Mouse (Mus musculus): ENCODE measurements at regions not wholly inside any gene's neighbourhood (a gene's known extent, or its start where the extent isn't known, plus 50 kb on each side); places are given as distances from the start of the nearest gene placed in this dataset.

DNA sequence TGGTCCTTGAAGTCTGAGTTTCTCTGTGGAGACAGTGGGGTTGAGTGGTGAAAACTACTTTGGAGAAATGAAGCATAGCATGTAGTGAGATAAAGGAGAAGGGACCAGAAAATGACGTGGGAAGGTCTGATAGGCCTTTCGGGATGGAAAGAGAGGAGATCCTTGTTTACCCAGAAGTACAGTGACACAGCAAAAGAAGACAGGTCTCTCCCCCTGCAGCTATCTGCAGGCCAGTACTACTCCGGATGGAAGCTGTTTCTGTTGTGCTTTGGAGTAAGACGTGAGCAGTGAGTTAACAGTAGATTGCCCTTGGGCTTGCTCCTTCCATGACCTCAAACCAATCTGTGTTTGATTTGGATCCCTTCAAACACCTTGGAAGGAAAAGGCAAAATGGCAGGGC is 1277.5 kb downstream of the Gsdmc2 start:
- no peak for DNase-seq

DNA sequence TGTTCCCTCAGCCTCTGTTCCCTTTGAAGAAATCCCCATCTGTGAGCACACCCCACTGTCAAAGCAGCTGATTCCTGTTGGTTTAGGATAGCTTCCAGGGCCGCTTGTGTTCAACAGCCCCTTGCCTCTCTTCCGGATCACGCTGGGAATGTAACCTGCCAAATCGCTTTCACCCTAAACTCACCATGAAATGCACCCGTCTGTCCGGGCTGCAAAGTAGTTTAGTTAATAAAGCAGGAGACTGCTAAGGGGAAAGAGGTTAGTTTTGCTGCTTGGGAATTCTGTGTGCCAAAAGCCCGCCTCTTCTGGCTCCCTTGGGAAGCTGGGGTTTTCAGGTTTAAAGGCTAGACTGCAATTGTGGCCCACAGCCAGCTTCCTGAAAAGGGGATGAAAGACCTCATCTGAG is 1278.9 kb downstream of the Gsdmc2 start:
- no peak for DNase-seq

DNA sequence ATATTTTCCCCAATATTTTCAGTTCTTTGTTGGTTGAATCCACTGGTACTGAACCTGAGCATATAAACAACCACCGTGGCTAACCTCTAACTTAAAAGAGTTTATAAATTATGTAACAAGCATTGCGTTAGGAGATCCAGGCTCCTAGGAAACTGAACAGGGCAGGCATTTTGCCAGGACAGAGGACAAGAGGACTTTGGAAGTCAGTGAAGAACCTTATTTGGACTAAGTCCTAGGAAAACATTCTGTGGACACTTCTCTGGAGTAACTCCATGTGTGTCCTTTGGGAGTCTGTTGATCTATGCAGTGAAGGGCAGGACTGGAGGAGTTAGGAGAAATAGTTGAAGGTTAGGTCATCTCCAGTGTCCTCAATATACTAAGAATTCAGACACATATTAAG is 1311.7 kb downstream of the Gsdmc2 start:
- DNase-seq = no peak

DNA sequence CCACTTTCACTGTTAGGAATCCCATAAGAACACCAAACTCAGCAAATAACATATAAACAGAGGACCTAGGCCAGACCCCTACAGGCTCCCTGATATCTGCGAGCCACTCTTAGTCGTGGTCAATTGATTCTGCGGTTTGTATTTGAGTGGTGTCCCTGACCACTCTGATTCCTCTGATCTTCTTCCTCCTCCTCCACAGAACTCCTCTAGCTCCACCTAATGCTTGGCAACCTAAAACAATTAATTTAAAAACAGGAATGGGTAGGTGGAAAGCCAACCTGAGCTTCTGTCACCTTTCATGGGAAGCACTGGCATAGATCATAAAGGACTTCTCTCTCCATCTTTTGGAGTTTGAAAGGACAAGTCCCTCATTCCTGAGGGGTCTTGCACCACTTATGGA is 1316.0 kb downstream of the Gsdmc2 start:
- no peak for DNase-seq

DNA sequence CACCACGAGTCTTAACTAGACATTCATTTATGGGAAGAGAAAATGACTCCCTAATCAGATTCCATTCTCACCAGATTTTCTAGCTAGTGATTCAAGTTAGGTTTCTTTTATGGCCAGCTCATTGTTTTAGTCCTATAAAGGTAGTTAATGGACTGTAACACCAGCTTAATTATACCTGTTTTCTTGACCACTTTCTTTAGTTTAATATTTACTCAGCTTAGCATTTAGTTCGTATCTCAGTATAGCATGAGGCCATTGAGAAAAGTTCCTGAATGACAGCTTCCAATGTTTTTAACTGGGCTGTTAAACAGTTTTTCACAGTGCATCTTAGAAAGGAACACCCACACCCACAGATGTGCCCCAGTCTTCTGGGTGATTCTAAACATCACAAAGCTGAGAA is 1320.3 kb downstream of the Gsdmc2 start:
- DNase-seq = no peak

DNA sequence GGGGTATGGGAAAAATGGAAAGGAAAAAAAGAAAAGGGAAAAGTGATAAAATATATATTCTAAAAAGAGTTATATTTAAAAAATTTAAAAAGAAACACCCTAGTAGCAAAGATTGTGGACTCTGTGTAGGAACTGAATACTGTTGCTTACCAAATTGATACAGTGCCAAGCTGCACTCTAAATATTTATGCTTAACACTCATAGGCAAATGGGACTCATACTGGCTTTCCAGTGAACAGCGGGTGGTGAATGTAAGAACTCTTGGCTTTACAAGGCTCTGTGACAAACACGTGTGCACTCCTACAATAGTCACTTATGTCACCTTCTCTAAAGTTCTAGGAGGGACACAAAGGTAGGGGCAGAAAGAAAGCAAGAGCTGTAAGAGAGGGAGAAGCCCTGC is 1320.8 kb downstream of the Gsdmc2 start:
- no peak for DNase-seq

DNA sequence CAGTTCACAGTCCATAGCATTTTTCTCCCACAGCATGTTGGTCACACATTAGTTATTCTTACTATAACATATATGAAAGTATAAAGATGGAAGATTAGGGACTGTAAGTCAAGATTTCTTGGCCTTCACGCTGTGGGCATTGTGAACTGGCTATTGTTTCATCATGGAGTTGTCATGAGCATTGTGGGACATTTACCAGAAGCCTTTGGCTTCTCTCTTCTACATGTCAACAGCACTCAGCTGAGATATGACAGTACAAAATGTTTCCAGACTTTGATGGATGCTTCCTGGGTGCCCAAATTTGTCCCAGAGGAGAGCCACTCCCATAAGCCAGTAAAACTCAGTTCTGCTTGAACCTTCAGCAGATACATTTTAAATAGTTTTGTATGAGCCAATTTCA is 1331.5 kb downstream of the Gsdmc2 start:
- no peak for DNase-seq

DNA sequence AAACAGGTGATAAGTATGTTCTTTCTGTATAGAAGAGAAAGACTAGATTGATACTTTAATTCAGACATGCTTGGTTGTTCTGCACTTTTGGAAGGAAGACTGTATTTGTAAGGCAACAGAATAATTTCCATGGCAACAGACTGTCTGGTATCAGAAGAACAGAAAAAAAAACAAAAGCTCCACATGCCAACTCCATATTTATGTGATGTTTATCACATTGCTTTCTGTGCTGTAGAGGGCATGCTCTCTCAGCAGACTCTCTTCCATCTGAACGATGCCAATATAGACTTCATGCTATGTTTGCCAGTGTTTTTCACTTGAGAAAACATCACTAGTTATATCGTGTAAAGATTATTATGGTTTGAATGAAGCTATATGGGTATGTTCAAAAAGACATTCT is 1333.5 kb downstream of the Gsdmc2 start:
- DNase-seq = no peak

DNA sequence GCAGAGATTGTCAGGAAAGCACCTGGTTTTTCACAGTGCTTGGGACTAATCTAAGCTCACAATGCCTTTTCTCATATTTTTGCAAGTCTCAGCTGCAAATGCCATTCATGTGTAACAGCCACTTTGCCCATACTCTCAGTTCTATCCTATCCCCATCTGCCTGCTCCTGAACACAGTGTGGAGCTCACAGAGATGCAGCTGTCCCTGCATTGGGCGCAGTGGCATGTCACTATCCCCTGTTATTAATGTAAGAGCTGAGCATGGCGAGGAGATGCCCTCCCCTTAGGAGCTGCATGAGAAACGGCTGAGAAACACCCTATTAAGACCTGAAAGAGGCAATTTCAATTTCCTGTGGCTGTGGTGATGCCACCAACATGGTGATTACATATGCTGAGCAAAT is 1341.1 kb downstream of the Gsdmc2 start:
- no peak for DNase-seq

DNA sequence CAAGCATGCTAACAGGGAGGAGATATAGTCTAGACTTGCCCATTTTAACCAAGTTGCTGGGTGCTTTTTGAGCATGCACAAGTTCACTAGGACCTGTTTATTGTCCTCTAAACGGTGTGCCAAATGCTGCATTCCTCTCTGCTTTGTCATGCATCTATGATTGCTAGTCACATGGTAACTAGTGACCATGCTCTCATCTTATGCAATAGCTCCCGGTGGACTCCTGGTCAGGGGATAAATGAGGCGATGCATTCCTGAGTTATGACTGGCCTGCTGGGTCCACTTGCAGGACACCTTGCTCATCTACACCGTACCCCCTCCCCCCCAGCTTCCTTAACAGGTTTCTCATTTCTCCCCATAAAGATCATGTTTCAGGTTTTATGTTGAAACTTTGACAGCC is 1344.0 kb downstream of the Gsdmc2 start:
- DNase-seq = no peak

DNA sequence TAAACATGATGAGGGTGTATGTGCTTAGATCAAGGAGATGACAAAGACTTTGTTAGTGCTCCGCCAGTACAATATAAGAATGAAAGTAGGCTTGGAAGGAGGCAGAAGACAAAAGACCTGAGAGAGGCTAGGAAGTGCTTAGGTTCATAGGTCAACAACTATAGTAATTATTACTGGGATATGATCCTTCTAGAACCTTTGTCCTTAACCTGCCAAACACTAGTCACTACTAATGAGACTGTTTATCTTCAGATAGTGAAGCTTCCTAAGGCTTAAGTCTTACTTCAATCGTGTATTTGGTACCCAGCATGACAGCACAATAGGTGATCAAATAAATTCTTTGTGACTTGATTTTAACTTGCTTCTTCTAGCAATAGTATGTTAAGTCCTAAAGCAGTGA is 1344.5 kb downstream of the Gsdmc2 start:
- no peak for DNase-seq

DNA sequence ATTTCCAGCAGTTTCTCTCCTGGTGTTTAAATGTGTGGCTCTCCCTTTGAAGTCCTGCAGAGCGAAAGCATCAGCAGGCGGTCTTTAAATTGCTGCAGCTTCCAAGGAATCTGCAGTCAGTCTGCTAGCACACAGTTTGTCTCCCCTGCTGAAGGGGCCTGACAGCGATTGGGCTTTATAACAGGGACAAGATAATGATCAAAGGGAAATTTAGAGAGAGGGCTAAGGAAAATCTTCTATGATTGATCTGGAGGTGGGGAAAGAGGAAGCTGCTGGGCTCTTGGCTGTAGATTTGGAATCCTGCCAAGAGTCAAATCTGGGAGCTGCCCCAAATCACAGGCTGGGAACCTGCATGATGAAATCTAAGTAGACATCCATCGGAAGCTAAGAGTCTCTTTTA is 1348.8 kb downstream of the Gsdmc2 start:
- DNase-seq = no peak

DNA sequence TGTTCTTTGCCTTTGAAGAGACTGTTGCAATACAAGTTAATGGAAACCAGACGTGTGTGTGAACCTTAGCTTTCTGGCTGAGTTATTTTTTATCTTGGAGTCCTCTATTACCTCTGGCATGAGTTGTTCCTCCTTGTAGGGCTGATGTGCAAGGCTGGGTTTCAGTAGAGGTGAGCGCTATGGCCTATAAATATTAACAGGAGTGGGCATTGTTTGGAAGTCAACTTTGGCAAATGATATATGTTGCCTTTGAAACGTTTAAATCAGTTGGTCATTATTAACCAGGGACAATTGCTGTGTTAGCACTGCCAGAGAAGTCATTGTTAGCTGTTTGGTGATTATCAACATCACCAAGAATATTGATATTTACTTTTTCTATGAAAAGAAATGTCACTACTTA is 1352.6 kb downstream of the Gsdmc2 start:
- DNase-seq = no peak

DNA sequence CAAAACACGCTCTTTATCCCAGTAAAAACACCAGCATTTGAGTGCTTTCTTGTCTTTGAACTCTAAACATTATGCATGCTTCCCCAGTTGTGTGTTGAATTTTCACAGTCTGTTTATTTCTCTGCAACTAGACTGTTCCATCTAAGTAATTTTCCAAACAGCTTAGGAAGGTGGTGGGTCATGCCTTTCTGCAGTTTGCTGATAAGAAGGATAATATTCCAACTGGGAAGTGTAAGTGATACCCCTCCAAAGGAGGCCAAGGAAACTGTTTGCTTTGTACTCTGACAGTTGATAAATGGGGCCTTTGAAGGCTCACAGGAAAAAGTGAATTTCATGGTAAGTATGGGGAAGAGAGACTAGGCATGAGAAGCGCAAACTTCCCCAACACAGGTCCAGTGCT is 1354.4 kb downstream of the Gsdmc2 start:
- no peak for DNase-seq

DNA sequence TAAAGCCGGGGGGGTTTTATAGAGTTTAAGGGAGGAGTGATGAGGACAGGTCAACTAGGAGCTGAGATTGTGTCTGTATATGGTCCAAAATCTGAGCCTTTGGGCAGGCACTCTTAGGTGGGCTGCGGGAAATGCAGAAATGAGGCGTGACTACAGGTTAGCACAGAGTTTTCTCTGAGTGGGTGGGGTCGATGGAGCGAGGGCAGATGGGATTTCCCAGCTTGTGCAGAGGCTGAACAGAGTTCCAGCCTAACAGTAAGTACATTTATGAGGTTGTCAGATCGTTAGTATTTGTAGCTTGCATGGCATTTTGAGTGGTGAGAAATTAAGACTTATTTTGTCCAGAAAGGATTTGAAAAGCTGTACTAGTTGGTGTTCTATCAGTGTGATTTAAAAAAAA is 1358.4 kb downstream of the Gsdmc2 start:
- DNase-seq = no peak

DNA sequence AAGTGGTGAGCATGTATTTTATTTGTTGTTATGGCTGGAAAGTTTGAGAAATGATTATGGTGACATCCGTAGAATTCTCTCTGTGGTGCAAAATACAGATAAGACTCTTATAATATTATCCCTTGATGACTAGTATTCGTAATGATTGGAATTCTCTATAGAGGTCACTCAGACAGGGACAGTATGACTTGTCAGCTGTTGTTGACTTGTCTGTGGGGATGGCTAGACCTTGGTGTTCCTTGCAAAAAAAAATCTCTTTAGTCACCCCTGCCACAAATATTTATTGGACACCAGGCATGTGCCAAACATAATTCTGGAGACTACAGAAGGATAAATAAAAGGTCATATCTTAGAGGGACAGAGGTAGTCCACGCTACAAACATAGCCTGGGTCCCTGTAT is 1360.6 kb downstream of the Gsdmc2 start:
- DNase-seq = no peak

DNA sequence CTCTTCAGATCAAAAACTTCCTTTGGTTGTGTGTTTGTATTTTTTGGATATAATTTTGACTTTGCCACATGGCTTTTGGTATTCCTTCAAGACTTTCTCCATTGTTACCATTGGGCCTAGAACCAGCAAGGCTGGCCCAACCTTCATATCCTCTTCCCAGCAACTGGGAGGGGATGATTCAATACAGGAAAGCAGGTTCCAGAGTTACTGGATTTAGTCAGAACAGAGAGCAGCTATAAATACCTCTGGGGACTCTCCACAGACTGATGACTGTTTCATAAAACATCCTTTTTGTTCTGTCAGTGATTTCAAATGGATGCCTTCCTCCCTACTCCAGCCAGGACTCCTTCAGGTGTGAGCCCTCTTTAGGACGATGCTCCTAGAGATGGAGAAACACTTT is 1361.4 kb downstream of the Gsdmc2 start:
- DNase-seq = no peak

DNA sequence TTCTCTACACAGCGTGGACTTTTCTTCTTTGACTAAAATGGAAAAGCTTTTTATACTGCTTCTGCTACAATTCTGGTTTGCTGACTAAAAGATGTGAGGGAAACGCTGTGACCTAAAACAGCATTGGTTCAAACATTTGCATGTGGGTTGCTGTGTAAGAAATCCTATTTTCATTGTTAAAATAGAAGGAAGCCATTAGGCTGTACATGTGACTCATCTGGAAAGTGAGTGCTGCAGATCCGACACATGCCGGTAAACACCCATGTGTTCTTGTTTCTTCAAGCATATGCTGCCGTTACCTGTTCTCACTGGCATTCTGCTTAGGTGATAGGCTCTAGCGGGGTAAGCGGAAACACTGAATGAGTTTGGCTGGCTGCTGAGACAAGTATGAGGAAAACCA is 1362.6 kb downstream of the Gsdmc2 start:
- no peak for DNase-seq

DNA sequence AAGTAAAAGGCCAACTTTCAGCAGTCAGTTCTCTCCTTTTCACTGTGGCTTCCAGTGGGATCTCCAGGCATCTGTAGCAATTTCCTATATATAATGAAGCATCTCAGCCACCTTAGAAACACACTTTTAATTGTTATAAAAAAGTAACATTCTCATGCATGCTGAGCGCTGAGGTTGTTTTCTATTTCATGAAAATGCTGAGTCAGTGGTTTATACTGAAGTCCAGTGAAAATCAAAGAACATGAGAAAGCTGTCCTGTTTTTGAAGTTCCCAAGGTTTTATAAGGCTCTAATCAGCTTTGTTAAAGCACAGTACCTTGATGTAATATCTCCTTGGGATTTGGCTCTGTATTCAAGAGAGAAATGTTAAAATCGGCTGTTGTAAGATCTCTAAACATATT is 1367.2 kb downstream of the Gsdmc2 start:
- DNase-seq = no peak

DNA sequence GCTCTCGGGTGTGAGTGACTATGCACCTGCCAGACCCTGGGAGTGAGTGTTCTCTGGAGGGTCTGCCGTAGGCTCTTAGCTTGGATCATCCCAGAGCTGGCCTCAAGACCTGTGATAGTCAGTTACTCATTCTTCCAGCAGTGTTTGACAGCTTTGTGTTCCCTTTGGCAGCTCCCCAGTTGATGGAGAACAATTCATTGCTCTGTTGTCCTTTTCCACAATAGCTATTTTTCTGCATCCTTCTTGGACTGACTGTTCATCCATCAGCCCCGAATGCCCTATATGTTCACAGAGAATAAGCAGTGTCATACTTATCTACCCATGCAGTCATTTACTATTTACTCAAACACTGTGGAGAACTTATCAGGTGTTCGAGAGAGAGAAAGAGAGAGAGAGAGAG is 1368.5 kb downstream of the Gsdmc2 start:
- DNase-seq = no peak

DNA sequence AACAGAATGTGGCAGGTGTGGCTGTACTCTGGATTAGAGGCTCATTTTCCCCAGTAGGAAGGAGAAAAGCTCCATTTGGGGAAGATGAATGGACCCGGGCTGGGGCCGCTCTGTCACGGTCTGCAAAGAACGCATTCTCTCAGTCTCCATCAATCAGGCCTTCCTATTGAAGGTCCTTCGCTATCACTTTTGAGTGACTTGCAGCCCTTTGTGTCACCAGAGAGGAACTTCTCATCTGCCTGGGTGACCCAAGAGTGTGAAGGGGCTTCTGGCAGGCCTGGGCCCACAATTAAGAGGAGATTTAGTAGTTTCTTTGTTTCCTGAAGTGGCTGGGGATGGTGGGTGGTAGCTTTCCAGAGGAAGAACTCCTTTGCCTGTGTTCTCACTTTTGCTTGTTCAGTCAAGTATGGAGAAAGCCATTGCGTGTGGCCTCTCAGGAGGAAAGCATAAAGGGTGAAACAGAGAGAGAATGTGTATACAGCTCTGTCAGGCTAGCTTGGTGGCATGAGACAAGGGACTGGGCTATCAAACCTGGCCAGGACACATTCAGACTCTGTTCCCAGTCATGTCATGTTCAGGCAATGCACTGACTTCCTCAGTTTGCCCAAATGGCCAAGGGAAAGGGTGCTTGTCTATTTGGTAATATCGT is 1374.2 kb downstream of the Gsdmc2 start:
- no peak for DNase-seq

DNA sequence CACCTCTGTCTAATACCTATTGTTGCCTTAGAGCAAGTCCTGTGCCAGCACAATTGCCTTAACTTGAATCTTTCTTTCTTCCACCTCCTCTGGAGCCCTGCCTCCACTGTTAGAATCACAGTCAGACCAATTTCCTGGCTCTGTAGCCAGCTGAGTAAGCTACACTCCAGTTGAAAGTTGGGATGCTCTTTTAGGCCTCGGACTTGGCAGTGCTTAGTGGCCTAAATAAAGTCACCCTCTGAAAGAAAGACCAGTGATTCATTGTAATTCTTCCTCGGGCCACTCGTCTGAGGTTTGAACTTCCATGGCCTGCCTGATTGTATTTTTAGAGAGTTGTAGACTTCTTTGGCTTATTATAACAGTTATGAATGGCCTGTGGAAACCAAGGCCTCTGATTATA is 1376.9 kb downstream of the Gsdmc2 start:
- peak; percentile 7 for DNase-seq

DNA sequence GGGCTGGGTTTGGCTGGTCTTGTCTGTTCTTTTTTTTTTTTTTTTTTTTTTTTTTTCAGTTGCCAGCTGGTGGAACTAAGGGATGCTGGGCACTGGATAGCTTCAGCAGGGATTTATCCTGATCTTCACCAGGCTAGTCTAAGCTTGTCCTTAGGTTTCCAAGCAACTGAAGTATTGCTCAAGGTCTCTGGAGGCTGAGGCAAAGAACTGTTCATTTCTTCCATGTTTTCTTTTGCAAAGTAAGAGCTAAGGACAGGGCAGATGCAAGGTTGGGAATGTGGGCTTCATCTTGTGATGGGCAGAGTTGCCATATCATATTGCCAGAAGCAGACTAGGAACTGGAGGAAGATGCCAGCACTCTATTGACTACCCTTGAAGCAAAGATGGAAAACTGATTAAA is 1378.1 kb downstream of the Gsdmc2 start:
- no peak for DNase-seq

DNA sequence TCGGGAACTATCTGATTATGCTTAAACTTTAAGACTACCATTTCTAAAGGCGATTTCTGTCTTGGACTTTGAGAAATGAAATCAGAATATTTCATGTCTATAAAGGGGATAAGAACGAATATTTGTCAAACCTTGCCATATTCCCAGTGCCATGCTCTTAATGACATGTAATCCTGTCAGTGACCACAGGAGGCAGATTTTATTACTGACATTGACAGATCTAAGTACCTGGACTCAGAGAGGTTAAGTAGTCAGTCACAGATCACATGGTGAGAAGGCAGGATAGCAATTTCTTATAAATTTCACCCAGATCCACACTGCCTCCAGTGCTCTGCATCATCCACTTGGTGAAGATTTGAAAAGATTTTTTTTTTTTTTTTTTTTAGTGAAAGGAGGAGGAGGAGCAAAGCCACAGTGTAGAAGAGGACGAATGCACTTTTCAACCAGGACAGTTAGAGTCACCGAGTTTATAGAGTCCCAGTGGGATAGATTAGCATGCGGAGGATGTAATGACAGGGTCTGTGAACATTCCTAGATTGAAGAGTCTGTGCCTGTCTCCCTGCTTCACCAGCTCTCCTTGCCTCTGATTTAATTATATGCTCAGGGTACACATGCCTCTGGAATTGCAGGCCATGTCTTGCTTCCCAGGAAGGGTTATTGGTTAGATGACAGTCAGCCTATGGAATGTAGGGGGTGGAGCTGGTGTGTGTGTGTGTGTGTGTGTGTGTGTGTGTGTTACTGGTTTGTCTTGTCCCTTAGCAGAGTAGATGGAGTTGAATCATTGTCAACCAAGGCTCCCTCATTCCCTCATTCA is 1379.7 kb downstream of the Gsdmc2 start:
- DNase-seq = no peak

DNA sequence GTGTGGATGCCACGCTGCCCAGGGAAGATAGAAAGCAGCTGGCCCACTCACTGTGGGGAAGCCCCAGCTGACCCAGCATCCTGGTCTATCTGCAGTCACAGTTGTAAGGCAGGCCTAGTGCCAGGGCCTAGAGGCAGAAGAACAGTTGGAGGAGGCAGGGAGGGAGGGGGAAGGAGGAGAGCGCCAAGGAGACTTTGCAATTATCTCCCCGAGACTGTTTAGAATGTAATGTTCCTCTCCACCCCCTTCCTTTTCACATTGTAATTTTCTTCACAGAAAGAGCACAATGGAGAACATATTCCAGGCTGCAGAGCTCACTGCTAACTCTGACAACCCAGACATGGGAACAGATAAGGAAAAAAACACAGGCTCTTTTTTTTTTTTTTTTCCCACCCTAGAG is 1382.3 kb downstream of the Gsdmc2 start:
- DNase-seq = peak; percentile 74

Data from cerebellum, adult 9-11 months (tissue).